ENCODE assay signal across 9 mouse cellular contexts in the genomic region with DNA sequence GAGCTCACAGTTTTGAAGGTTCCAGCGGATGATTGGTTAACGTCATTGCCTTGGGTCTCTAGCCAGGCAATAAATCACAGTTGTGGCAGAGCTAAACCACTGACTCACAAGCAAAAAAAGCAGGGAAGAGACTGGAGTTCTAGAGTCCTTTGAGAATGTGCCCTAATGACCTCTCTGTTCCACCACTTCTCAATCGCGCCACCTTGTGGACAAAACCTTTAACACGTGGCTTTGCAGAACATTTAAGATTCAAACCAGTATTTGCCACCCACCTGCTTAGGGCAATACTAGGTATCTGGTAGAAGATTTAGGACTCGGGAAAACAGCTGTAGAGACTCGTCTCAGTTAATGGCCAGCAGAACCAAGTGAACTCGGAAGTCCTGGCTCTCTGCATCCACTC.
A peak's percentile ranks its signal among the peaks of the same experiment; 100 is the strongest.
DNase-seq lines count a peak whose midpoint lies in the region; ATAC-seq and TF ChIP-seq lines count a peak whose summit lies in the region.
"Had no signal": no experiment of that assay in that cellular context is flagged by ENCODE, and none has a peak within 500 bp of the region (broad histone marks: within the 10 kb centered on the region; RNA-seq: fewer than 3 reads in every experiment).

No protein-coding gene starts in this region.

- CTCF ChIA-PET in Patski (lab: Charles Lee), result no interaction called here

- no peaks in the 10 kb centered on the region for H3K27me3 ChIP-seq in CH12.LX (replicated peaks)
- no peaks in the 10 kb centered on the region for H3K27me3 ChIP-seq in Patski

- no peaks in the 10 kb centered on the region for H3K79me2 ChIP-seq in CH12.LX (replicated peaks; ENCODE audit: control insufficient read depth, extremely low read depth, insufficient read depth, poor library complexity, severe bottlenecking)

- in situ Hi-C loops in CH12.LX (cut with MboI; ENCODE audit: low pct_ligation_motif_present, low pct_unique_long_range_greater_than_20kb, low sequenced_read_pairs) (loop anchor here (5.0 kb wide), 1 partner anchor 240 kb away; no protein-coding TSS in a partner anchor), Patski (cut with MboI; ENCODE audit: low pct_unique_long_range_greater_than_20kb) (no loop called here)

- no peak overlapping the region for H3K9ac ChIP-seq in CH12.LX (ENCODE audit: insufficient read depth, low read depth)

- TF ChIP-seq CTCF in CH12.LX (conservative IDR thresholded peaks at IDR 0.05 in 1 of 2, IDR thresholded peaks at IDR 0.05 in 1 of 2; ENCODE audit: low read depth in 2 of 2, low read length in 2 of 2) (peak in 1 of 2 experiments; percentile 33; a peak in 3 of 4 replicates), Patski (IDR thresholded peaks at IDR 0.05) (peak; percentile 22)

- no peaks in the 10 kb centered on the region for H3K4me1 ChIP-seq in CH12.LX (ENCODE audit: control insufficient read depth in 1 of 2, insufficient read depth in 2 of 2)

- H3K36me3 ChIP-seq in CH12.LX (replicated peaks in 1 of 2; ENCODE audit: control insufficient read depth in 1 of 2, insufficient read depth in 1 of 2, low read length in 1 of 2), result no peaks in the 10 kb centered on the region

- TF ChIP-seq RAD21 in CH12.LX (IDR thresholded peaks at IDR 0.05; ENCODE audit: low read depth, low read length), result peak; percentile 28

- TF ChIP-seq EP300 in CH12.LX (IDR thresholded peaks at IDR 0.05; ENCODE audit: low read length), result no peak

- H3K9me3 ChIP-seq in CH12.LX (replicated peaks; ENCODE audit: low read length), result peaks cover 72% of the 10 kb centered on the region

- dilution Hi-C loops in CH12.LX (cut with MboI; ENCODE audit: extremely low pct_ligation_motif_present, extremely low pct_unique_long_range_greater_than_20kb, low sequenced_read_pairs), result no loop called here

- no peak overlapping the region for H3K4me2 ChIP-seq in CH12.LX (ENCODE audit: insufficient read depth, low read depth, poor library complexity, severe bottlenecking)

- no peak overlapping the region for H3K4me3 ChIP-seq in CH12.LX (replicated peaks in 1 of 3; ENCODE audit: low read depth in 2 of 3, low read length in 2 of 3, poor library complexity in 1 of 3)
- H3K4me3 ChIP-seq: myocyte had no signal

- peak; percentile 50 for DNase-seq in layer of hippocampus, adult 11-12 months (ENCODE audit: low spot score)
- no peak for DNase-seq in layer of hippocampus, postnatal 14 days (ENCODE audit: low spot score in 2 of 2)
- peak; percentile 1 for DNase-seq in CH12.LX (ENCODE audit: extremely low read depth)
- DNase-seq in Patski (ENCODE audit: low read depth, low spot score), result no peak
- DNase-seq in embryo, embryonic 10 days (ENCODE audit: low spot score), result peak; percentile 63
- no peak for DNase-seq in frontal cortex, postnatal 10 days (ENCODE audit: low spot score in 2 of 2)
- no peak for DNase-seq in gastrocnemius, postnatal 4 days (ENCODE audit: low spot score in 2 of 2)

- POLR2A ChIA-PET in Patski (lab: Charles Lee), result no interaction called here

- TF ChIP-seq POLR2A in CH12.LX (IDR thresholded peaks at IDR 0.05; ENCODE audit: low read depth, low read length), result no peak

- ATAC-seq in Patski, result no peak
- 0 out of 2 replicates have a peak, but pooled peaks have one; percentile 39 for ATAC-seq in megakaryocyte progenitor cell, adult 5-6 weeks (replicated peaks; ENCODE audit: poor library complexity)

- H3K27ac ChIP-seq in CH12.LX (ENCODE audit: insufficient read depth, low read depth), result no peak overlapping the region

TF ChIP-seq in CH12.LX, 34 proteins besides CTCF, POLR2A, EP300 and RAD21:
- TF ChIP-seq SMC3 (IDR thresholded peaks at IDR 0.05; ENCODE audit: low read depth, low read length) (peak; percentile 22), IRF4 (IDR thresholded peaks at IDR 0.05; ENCODE audit: low read depth, low read length) (no peak)

Comparison
In these comparisons a context has a peak if more than half of its experiments do, and no peak if none do; other contexts are left out.
1. DNase-seq: peak in layer of hippocampus, adult 11-12 months (single experiment), CH12.LX (single experiment) and embryo, embryonic 10 days (single experiment); none in layer of hippocampus, postnatal 14 days (0 of 2), Patski (single experiment), frontal cortex, postnatal 10 days (0 of 2) and gastrocnemius, postnatal 4 days (0 of 2).